Mouse (Mus musculus): ENCODE measurements around the gene Gm49368. TPM values are rescaled to one million over a fixed set of nuclear protein-coding genes. Genes with fewer than 3 reads are reported as not detected.
"Not testable (repeated sequence)": the region's sequence is repeated elsewhere in the genome, so short reads cannot be mapped to it uniquely, and the experiment has no call there.

Gm49368 gene
- polyA plus RNA-seq, 1 experiment, result 0.03 TPM

GRCm38 (mm10) chr7:128032989-128033293, 29.5 kb upstream of the Gm49368 start:
- WGBS, result 97% methylated on average over 3 of the region's 3 CpGs
- Histone ChIP-seq H3K4me3 (ENCODE audit: control insufficient read depth, insufficient read depth, low read length) (no peak overlapping the region), H3K27me3 (ENCODE audit: control insufficient read depth, insufficient read depth, low read length) (no peaks in the 10 kb centered on the region), H3K27ac (ENCODE audit: control insufficient read depth, insufficient read depth, low read length) (no peak overlapping the region), H3K36me3 (ENCODE audit: control insufficient read depth, insufficient read depth, low read length) (no peaks in the 10 kb centered on the region), H3K4me1 (replicated peaks; ENCODE audit: control insufficient read depth, insufficient read depth, low read length) (peaks cover 6% of the 10 kb centered on the region; the same call in 1 of the 2 replicates)
- DNase-seq, result no peak
- TF ChIP-seq CTCF (IDR thresholded peaks at IDR 0.05; ENCODE audit: borderline replicate concordance, control insufficient read depth, extremely low read depth, insufficient read depth, low read length, poor library complexity), result no peak
- TF ChIP-seq POLR2A (IDR thresholded peaks at IDR 0.05; ENCODE audit: control insufficient read depth, extremely low read depth, insufficient read depth, low read length, poor library complexity), result no peak

- H3K27me3 ChIP-seq (ENCODE audit: control insufficient read depth, insufficient read depth, low read length), result no peaks in the 10 kb centered on the region
- DNase-seq, result no peak
- H3K4me3 ChIP-seq (ENCODE audit: control insufficient read depth, insufficient read depth, low read length), result no peak overlapping the region
- 88% methylated on average over 4 of the region's 4 CpGs for WGBS
- H3K4me1 ChIP-seq (replicated peaks; ENCODE audit: control insufficient read depth, insufficient read depth, low read length), result peaks cover 6% of the 10 kb centered on the region; the same call in 1 of the 2 replicates
- no peak overlapping the region for H3K27ac ChIP-seq (ENCODE audit: control insufficient read depth, insufficient read depth, low read length)
- TF ChIP-seq CTCF (IDR thresholded peaks at IDR 0.05; ENCODE audit: borderline replicate concordance, control insufficient read depth, extremely low read depth, insufficient read depth, low read length, poor library complexity) (no peak), POLR2A (IDR thresholded peaks at IDR 0.05; ENCODE audit: control insufficient read depth, extremely low read depth, insufficient read depth, low read length, poor library complexity) (no peak)
- H3K36me3 ChIP-seq (ENCODE audit: control insufficient read depth, insufficient read depth, low read length), result no peaks in the 10 kb centered on the region
Observed at GRCm38 (mm10) chr7:128033616-128034015, 28.9 kb upstream of the Gm49368 start.

DNA sequence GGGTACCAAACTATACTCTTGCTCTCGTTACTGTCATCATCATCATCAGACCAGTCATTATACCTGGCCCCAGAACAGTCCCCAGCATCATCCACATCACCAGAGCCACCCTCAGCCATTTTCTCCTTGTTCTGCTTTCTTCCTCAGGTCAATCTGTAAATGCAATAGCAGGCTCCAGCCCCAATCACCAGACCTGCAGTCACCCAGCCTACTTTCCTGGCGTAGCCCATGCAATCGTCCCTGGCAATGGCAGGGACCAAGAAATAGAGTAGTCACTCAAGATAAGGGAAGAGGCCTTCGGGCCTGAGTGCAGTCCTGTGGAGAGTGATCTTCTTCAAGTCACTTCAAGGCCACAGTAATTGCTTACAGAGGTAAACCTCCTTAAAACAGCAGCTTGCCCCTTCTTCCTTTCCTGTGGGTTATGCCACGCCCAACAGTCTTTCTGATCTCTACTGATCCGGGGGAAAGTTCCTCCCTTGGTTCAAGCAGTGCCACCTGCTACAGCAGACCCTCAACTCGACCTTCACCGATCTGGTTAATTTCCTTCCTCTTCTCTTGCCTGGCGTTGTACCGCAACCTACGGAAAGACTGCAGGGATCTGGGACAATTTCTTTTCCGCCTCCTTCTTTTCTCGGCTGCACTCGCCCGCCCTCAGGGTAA, 20.2 kb upstream of the Gm49368 start:
- H3K4me1 ChIP-seq (replicated peaks; ENCODE audit: control insufficient read depth, insufficient read depth, low read length), result peaks cover 14% of the 10 kb centered on the region
- H3K27ac ChIP-seq (ENCODE audit: control insufficient read depth, insufficient read depth, low read length); H3K27me3 ChIP-seq (ENCODE audit: control insufficient read depth, insufficient read depth, low read length); H3K36me3 ChIP-seq (ENCODE audit: control insufficient read depth, insufficient read depth, low read length); H3K4me3 ChIP-seq (ENCODE audit: control insufficient read depth, insufficient read depth, low read length): not testable (repeated sequence)
- peak; percentile 34 for DNase-seq
- 12% methylated on average over 15 of the region's 15 CpGs for WGBS

DNA sequence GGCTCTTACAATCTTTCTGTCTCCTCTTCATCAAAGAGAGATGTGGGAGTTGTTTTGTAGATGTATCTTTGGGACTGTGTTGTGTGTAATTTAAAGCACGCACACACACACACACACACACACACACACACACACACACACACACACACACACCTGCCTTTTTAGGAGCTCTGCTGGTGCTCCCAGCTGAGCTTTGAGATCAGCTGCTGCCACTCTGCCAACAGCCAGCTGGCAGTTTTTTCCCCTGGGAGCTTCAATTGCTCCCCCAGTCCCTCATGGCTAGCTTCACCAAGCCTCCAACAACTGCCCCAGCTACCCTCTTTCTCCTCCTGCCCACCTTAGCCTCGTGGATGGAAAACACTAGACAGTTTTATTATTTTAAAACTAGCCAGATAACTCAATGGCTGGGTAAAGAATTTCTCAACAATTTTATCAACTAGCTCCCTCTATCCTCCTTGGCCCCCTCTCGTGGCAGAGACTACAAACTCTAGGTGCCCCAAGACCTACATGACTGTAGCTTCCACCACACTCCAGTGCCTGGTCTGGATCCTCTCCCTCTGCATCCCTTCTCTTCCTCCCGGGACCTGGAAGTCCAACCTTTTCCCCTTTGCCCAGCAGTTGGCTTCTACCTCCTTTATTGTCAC, 18.2 kb upstream of the Gm49368 start:
- no peak overlapping the region for H3K4me3 ChIP-seq (ENCODE audit: control insufficient read depth, insufficient read depth, low read length)
- no peak for TF ChIP-seq POLR2A (IDR thresholded peaks at IDR 0.05; ENCODE audit: control insufficient read depth, extremely low read depth, insufficient read depth, low read length, poor library complexity)
- TF ChIP-seq CTCF (IDR thresholded peaks at IDR 0.05; ENCODE audit: borderline replicate concordance, control insufficient read depth, extremely low read depth, insufficient read depth, low read length, poor library complexity), result no peak
- no peaks in the 10 kb centered on the region for H3K27me3 ChIP-seq (ENCODE audit: control insufficient read depth, insufficient read depth, low read length)
- peak overlapping the region; percentile 26; the same call in 1 of the 2 replicates for H3K27ac ChIP-seq (ENCODE audit: control insufficient read depth, insufficient read depth, low read length)
- no peaks in the 10 kb centered on the region for H3K36me3 ChIP-seq (ENCODE audit: control insufficient read depth, insufficient read depth, low read length)
- WGBS, result 47% methylated on average over 4 of the region's 4 CpGs
- H3K4me1 ChIP-seq (replicated peaks; ENCODE audit: control insufficient read depth, insufficient read depth, low read length), result peaks cover 17% of the 10 kb centered on the region
- DNase-seq, result peak; percentile 63

GRCm38 (mm10) chr7:128045640-128046039, 16.8 kb upstream of the Gm49368 start:
- Histone ChIP-seq H3K27ac (ENCODE audit: control insufficient read depth, insufficient read depth, low read length) (no peak overlapping the region), H3K27me3 (ENCODE audit: control insufficient read depth, insufficient read depth, low read length) (no peaks in the 10 kb centered on the region), H3K36me3 (ENCODE audit: control insufficient read depth, insufficient read depth, low read length) (no peaks in the 10 kb centered on the region), H3K4me3 (ENCODE audit: control insufficient read depth, insufficient read depth, low read length) (no peak overlapping the region), H3K4me1 (replicated peaks; ENCODE audit: control insufficient read depth, insufficient read depth, low read length) (peaks cover 24% of the 10 kb centered on the region)
- TF ChIP-seq POLR2A (IDR thresholded peaks at IDR 0.05; ENCODE audit: control insufficient read depth, extremely low read depth, insufficient read depth, low read length, poor library complexity), result no peak
- TF ChIP-seq CTCF (IDR thresholded peaks at IDR 0.05; ENCODE audit: borderline replicate concordance, control insufficient read depth, extremely low read depth, insufficient read depth, low read length, poor library complexity), result no peak
- WGBS, result 95% methylated on average over 2 of the region's 2 CpGs
- no peak for DNase-seq

DNA sequence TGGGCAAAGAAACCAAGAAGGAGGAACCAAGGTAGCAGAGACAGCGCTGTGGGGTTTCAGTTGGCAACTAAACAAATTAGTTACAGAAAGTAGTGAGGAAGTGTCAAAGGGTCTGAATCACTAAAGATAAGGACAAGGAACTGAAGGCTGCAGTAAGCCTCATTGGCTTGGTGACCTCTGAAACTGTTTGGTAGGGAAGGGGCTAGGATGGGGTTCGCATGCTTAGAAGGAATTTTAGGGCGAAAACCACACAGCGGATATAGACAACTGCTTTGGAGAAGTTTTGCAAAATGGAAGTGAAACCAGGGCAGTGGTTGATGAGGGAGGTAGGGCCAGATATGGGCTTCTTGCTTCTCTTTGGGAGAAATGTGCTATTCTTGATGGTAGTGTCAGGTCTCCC, 13.7 kb upstream of the Gm49368 start:
- 41% methylated on average over 4 of the region's 4 CpGs for WGBS
- H3K4me1 ChIP-seq (replicated peaks; ENCODE audit: control insufficient read depth, insufficient read depth, low read length), result peaks cover 30% of the 10 kb centered on the region
- H3K27ac ChIP-seq (ENCODE audit: control insufficient read depth, insufficient read depth, low read length), result no peak overlapping the region
- H3K4me3 ChIP-seq (ENCODE audit: control insufficient read depth, insufficient read depth, low read length), result no peak overlapping the region
- H3K36me3 ChIP-seq (ENCODE audit: control insufficient read depth, insufficient read depth, low read length), result no peaks in the 10 kb centered on the region
- H3K27me3 ChIP-seq (ENCODE audit: control insufficient read depth, insufficient read depth, low read length), result no peaks in the 10 kb centered on the region
- TF ChIP-seq CTCF (IDR thresholded peaks at IDR 0.05; ENCODE audit: borderline replicate concordance, control insufficient read depth, extremely low read depth, insufficient read depth, low read length, poor library complexity) (no peak), POLR2A (IDR thresholded peaks at IDR 0.05; ENCODE audit: control insufficient read depth, extremely low read depth, insufficient read depth, low read length, poor library complexity) (no peak)
- DNase-seq, result no peak

DNA sequence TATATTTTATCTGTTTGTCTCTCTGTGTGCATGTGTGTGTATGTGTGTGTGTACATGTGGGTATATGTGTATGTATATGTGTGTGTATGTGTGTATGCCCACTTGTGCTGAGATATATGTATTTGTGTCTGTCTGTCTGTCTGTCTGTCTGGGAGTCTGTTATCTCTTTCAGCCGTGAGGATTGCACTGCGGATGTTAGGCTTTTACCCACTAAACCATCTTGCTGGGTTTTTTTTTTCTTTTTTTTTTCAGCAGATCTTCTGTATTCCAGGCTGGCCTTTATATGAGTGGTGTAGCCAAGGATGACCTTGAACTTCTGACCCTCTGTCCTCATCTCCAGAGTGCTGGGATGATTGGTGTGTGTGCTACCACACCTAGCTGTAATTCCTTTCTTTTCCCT, 13.2 kb upstream of the Gm49368 start:
- Histone ChIP-seq H3K27ac (ENCODE audit: control insufficient read depth, insufficient read depth, low read length) (no peak overlapping the region), H3K4me3 (ENCODE audit: control insufficient read depth, insufficient read depth, low read length) (no peak overlapping the region), H3K36me3 (ENCODE audit: control insufficient read depth, insufficient read depth, low read length) (no peaks in the 10 kb centered on the region), H3K4me1 (replicated peaks; ENCODE audit: control insufficient read depth, insufficient read depth, low read length) (peaks cover 29% of the 10 kb centered on the region), H3K27me3 (ENCODE audit: control insufficient read depth, insufficient read depth, low read length) (no peaks in the 10 kb centered on the region)
- WGBS, result 17% methylated on average over 2 of the region's 2 CpGs
- no peak for DNase-seq
- no peak for TF ChIP-seq POLR2A (IDR thresholded peaks at IDR 0.05; ENCODE audit: control insufficient read depth, extremely low read depth, insufficient read depth, low read length, poor library complexity)
- TF ChIP-seq CTCF (IDR thresholded peaks at IDR 0.05; ENCODE audit: borderline replicate concordance, control insufficient read depth, extremely low read depth, insufficient read depth, low read length, poor library complexity), result no peak

All from thymus, adult 2 months (tissue).